Mouse (Mus musculus) cerebellum, adult 2 months (tissue): Measurements from ENCODE around the gene Slc39a13.

ENCODE experiments used
- CTCF ChIP-seq: fragments of 200-500 bp; IDR thresholded peaks from 2 replicates; pipeline ENCODE4 v1.5.1; 2011; ENCODE audit warnings: low read depth, mild to moderate bottlenecking, control low read depth, low read length, moderate library complexity, borderline replicate concordance; ENCODE audit not compliant: insufficient read depth
- POLR2A ChIP-seq: fragments of 200-500 bp; IDR thresholded peaks from 2 replicates; pipeline ENCODE4 v1.6.1; 2011; ENCODE audit warnings: low read length, control low read depth, borderline replicate concordance; ENCODE audit not compliant: insufficient read depth

- no peak for TF ChIP-seq POLR2A
- TF ChIP-seq CTCF = no peak
Observed at GRCm38 (mm10) chr2:91027391-91028214, 42.6 kb downstream of the Slc39a13 start.
